In genomic region chr10:39959761-39960440, GRCm38 (mm10) we compare ENCODE assay signal across 1 mouse cellular context.
A peak's percentile ranks its signal among the peaks of the same experiment; 100 is the strongest.
TF ChIP-seq lines count a peak whose summit lies in the region.

TSS of gene Mfsd4b3 (minus strand) at chr10:39960153.

TF ChIP-seq in MEL, 35 proteins besides CTCF, POLR2A, EP300 and RAD21 (continued from another document):
- TF ChIP-seq ZKSCAN1 (IDR thresholded peaks at IDR 0.05; ENCODE audit: low read depth, low read length): no peak
- TF ChIP-seq CHD2 (IDR thresholded peaks at IDR 0.05; ENCODE audit: low read length): no peak
- 0 out of 2 replicates have a peak, but pooled peaks have one; percentile 35 for TF ChIP-seq MYC (IDR thresholded peaks at IDR 0.05; ENCODE audit: low read depth, low read length)
- TF ChIP-seq ZNF384 (IDR thresholded peaks at IDR 0.05; ENCODE audit: low read depth, low read length): no peak
